Mouse (Mus musculus): ENCODE measurements around the gene Grk3.
A peak's percentile ranks its signal among the peaks of the same experiment; 100 is the strongest.

The Grk3 gene

DNA sequence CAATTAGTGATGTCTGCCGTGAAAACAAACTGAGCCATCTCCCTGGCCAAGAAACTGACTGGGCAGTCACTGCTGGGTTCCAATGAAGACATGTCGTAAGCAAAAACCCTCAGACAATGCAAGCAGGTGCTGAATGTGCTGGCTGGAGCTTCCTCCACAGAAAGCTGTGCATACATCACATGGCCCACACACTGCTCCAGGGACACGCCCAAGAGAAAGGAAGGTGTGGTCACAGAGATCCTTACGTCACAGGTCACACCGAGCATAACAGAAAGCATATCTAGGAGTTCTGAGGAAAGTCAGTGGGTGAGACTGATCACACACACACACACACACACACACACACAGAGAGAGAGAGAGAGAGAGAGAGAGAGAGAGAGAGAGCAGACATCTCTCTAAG, 147.0 kb downstream of the Grk3 start:
- DNase-seq (ENCODE audit: low spot score) = no peak

GRCm38 (mm10) chr5:112864719-112865367, 150.7 kb downstream of the Grk3 start:
- DNase-seq (ENCODE audit: low spot score) = peak; percentile 64
